Mouse (Mus musculus) G1E-ER4 (cell line): Measurements from ENCODE around the gene St6galnac3. TPM values are rescaled to one million over a fixed set of nuclear protein-coding genes. Genes with fewer than 3 reads are reported as not detected.

Source experiments
- GATA1 ChIP-seq: IDR thresholded peaks from one replicate; pipeline ENCODE4 v1.8.0; 2012; ENCODE audit warnings: low read length, inconsistent platforms
- polyA plus RNA-seq: library from polyadenylated mRNA; stranded (reverse); fragments of >175 nt; gene quantifications from 2 replicates; pipeline ENCODE4 v1.2.3, GENCODE M21; 2012

Gene St6galnac3
- polyA plus RNA-seq, 1 experiment, result 1.9 TPM

- no peak for TF ChIP-seq GATA1
Measured at GRCm38 (mm10) chr3:153242524-153242923, 482.4 kb downstream of the St6galnac3 start.

- TF ChIP-seq GATA1, result no peak
Measured at GRCm38 (mm10) chr3:153241134-153241533, 483.8 kb downstream of the St6galnac3 start.

GRCm38 (mm10) chr3:153240366-153240765 lies 484.6 kb downstream of the St6galnac3 start:
- TF ChIP-seq GATA1, result peak; percentile 54

GRCm38 (mm10) chr3:153238381-153238780 lies 486.6 kb downstream of the St6galnac3 start:
- no peak for TF ChIP-seq GATA1

- TF ChIP-seq GATA1, result no peak
Measured at GRCm38 (mm10) chr3:153236262-153236661, 488.7 kb downstream of the St6galnac3 start.

- no peak for TF ChIP-seq GATA1
Measured at GRCm38 (mm10) chr3:153222611-153223402, 502.2 kb downstream of the St6galnac3 start.

GRCm38 (mm10) chr3:153219391-153219790 lies 505.6 kb downstream of the St6galnac3 start:
- no peak for TF ChIP-seq GATA1

GRCm38 (mm10) chr3:153208186-153208585 lies 516.8 kb downstream of the St6galnac3 start:
- TF ChIP-seq GATA1, result no peak

GRCm38 (mm10) chr3:153204046-153204445 lies 520.9 kb downstream of the St6galnac3 start:
- TF ChIP-seq GATA1, result no peak

GRCm38 (mm10) chr3:153201835-153202234 lies 523.1 kb downstream of the St6galnac3 start:
- TF ChIP-seq GATA1, result no peak

GRCm38 (mm10) chr3:153200801-153201200 lies 524.2 kb downstream of the St6galnac3 start:
- no peak for TF ChIP-seq GATA1

GRCm38 (mm10) chr3:153200076-153200475 lies 524.9 kb downstream of the St6galnac3 start:
- no peak for TF ChIP-seq GATA1

- no peak for TF ChIP-seq GATA1
Measured at GRCm38 (mm10) chr3:153199251-153199650, 525.7 kb downstream of the St6galnac3 start.

- no peak for TF ChIP-seq GATA1
Measured at GRCm38 (mm10) chr3:153198514-153198913, 526.5 kb downstream of the St6galnac3 start.

GRCm38 (mm10) chr3:153193025-153193424 lies 531.9 kb downstream of the St6galnac3 start:
- TF ChIP-seq GATA1, result no peak

- no peak for TF ChIP-seq GATA1
Measured at GRCm38 (mm10) chr3:153190742-153191141, 534.2 kb downstream of the St6galnac3 start.
